In genomic region chr17:57248201-57248699, GRCm38 (mm10) we compare ENCODE assay signal across 1 mouse cellular context.
TF ChIP-seq lines count a peak whose summit lies in the region.

Gene Gpr108 (minus strand): TSS chr17:57248446.

TF ChIP-seq in CH12.LX, 34 proteins besides CTCF, POLR2A, EP300 and RAD21 (continued from another document):
- TF ChIP-seq TBP (conservative IDR thresholded peaks at IDR 0.05; ENCODE audit: low read depth, low read length) (no peak), ETS1 (conservative IDR thresholded peaks at IDR 0.05; ENCODE audit: low read depth, low read length) (no peak), ZNF384 (IDR thresholded peaks at IDR 0.05; ENCODE audit: low read depth, low read length) (no peak), HCFC1 (IDR thresholded peaks at IDR 0.05; ENCODE audit: low read depth, low read length) (no peak), MAX (IDR thresholded peaks at IDR 0.05; ENCODE audit: low read length) (no peak; the same call in 1 of the 2 replicates), POLR2AphosphoS2 (IDR thresholded peaks at IDR 0.05; ENCODE audit: low read depth, low read length) (no peak), MAFK (IDR thresholded peaks at IDR 0.05; ENCODE audit: insufficient replicate concordance, low read length) (no peak), MAZ (IDR thresholded peaks at IDR 0.05; ENCODE audit: low read depth, low read length) (peak; percentile 30; the same call in 1 of the 2 replicates), USF2 (conservative IDR thresholded peaks at IDR 0.05; ENCODE audit: low read depth, low read length) (no peak), MYC (IDR thresholded peaks at IDR 0.05; ENCODE audit: low read depth, low read length) (0 out of 2 replicates have a peak, but pooled peaks have one; percentile 51), CHD2 (IDR thresholded peaks at IDR 0.05; ENCODE audit: low read length) (no peak), JUND (conservative IDR thresholded peaks at IDR 0.05; ENCODE audit: low read depth, low read length) (no peak), ZC3H11A (IDR thresholded peaks at IDR 0.05; ENCODE audit: low read depth, low read length) (peak; percentile 34), IRF4 (IDR thresholded peaks at IDR 0.05; ENCODE audit: low read depth, low read length) (peak; percentile 57), CHD1 (IDR thresholded peaks at IDR 0.05; ENCODE audit: low read depth, low read length) (peak; percentile 87; the same call in 1 of the 2 replicates), SMC3 (IDR thresholded peaks at IDR 0.05; ENCODE audit: low read depth, low read length) (peak; percentile 97), ELF1 (IDR thresholded peaks at IDR 0.05; ENCODE audit: low read depth, low read length) (no peak), SIN3A (IDR thresholded peaks at IDR 0.05; ENCODE audit: low read length) (peak; percentile 16; the same call in 1 of the 2 replicates), USF1 (IDR thresholded peaks at IDR 0.05; ENCODE audit: low read depth, low read length) (no peak), TCF12 (IDR thresholded peaks at IDR 0.05; ENCODE audit: low read depth, low read length) (0 out of 2 replicates have a peak, but pooled peaks have one; percentile 13), ZKSCAN1 (IDR thresholded peaks at IDR 0.05; ENCODE audit: borderline replicate concordance, low read depth, low read length) (no peak), GABPA (IDR thresholded peaks at IDR 0.05; ENCODE audit: insufficient replicate concordance, low read depth, low read length) (no peak), NELFE (IDR thresholded peaks at IDR 0.05; ENCODE audit: low read depth, low read length) (peak; percentile 49), RCOR1 (conservative IDR thresholded peaks at IDR 0.05; ENCODE audit: low read depth, low read length) (no peak), E2F4 (IDR thresholded peaks at IDR 0.05; ENCODE audit: insufficient replicate concordance, low read depth, low read length) (0 out of 2 replicates have a peak, but pooled peaks have one; percentile 24), ZMIZ1 (IDR thresholded peaks at IDR 0.05; ENCODE audit: low read depth, low read length) (no peak), BHLHE40 (IDR thresholded peaks at IDR 0.05; ENCODE audit: low read depth, low read length) (0 out of 2 replicates have a peak, but pooled peaks have one; percentile 7)
